Mouse (Mus musculus) C2C12 (cell line): ENCODE measurements around the gene Nol10. TPM values are rescaled to one million over a fixed set of nuclear protein-coding genes. Genes with fewer than 3 reads are reported as not detected.

ENCODE experiments used
- H3K27me3 ChIP-seq: one replicate; pipeline ENCODE4 v1.6.1; 2011; ENCODE audit not compliant: control insufficient read depth, insufficient read depth, insufficient read length
- H3K36me3 ChIP-seq: one replicate; pipeline ENCODE4 v1.6.1; 2011; ENCODE audit not compliant: control insufficient read depth, insufficient read depth
- H3K4me3 ChIP-seq: one replicate; pipeline ENCODE4 v1.5.1; 2011; ENCODE audit warnings: mild to moderate bottlenecking, control low read depth; ENCODE audit not compliant: poor library complexity, insufficient read depth, severe bottlenecking
- H3K79me2 ChIP-seq: one replicate; pipeline ENCODE4 v1.6.1; 2011; ENCODE audit not compliant: control insufficient read depth, insufficient read depth
- H3K79me3 ChIP-seq: one replicate; pipeline ENCODE4 v1.6.1; 2011; ENCODE audit warnings: low read depth, control low read depth
- H3ac ChIP-seq: one replicate; pipeline ENCODE3; 2011; ENCODE audit warnings: low read depth; ENCODE audit not compliant: control insufficient read depth, insufficient read length
- CEBPB ChIP-seq: IDR thresholded peaks from one replicate; pipeline ENCODE4 v1.6.1; 2011; ENCODE audit warnings: low read depth, mild to moderate bottlenecking, control low read depth, moderate library complexity
- CTCF ChIP-seq: IDR thresholded peaks from one replicate; pipeline ENCODE4 v1.5.1; 2011; ENCODE audit not compliant: control insufficient read depth, insufficient read depth, insufficient read length
- FOSL1 ChIP-seq: IDR thresholded peaks from one replicate; pipeline ENCODE4 v1.8.0; 2011; ENCODE audit warnings: mild to moderate bottlenecking, low read length; ENCODE audit not compliant: poor library complexity, insufficient read depth, severe bottlenecking
- MAX ChIP-seq: IDR thresholded peaks from one replicate; pipeline ENCODE4 v1.6.1; 2011; ENCODE audit warnings: mild to moderate bottlenecking, control low read depth
- MYOD1 ChIP-seq: IDR thresholded peaks from one replicate; pipeline ENCODE4 v1.6.1; 2011; ENCODE audit warnings: low read depth; ENCODE audit not compliant: control insufficient read depth, insufficient read length
- MYOG ChIP-seq: IDR thresholded peaks from one replicate; pipeline ENCODE4 v1.6.1; 2011; ENCODE audit not compliant: control insufficient read depth, insufficient read length; ENCODE audit errors: extremely low read depth
- USF1 ChIP-seq: IDR thresholded peaks from one replicate; pipeline ENCODE4 v1.6.1; 2011; ENCODE audit warnings: low read depth, mild to moderate bottlenecking, control low read depth, moderate library complexity
- polyA plus RNA-seq: library from polyadenylated mRNA; unstranded; fragments of >200 nt; fragmentation: generic; extraction: Trizol; gene quantifications from one replicate; pipeline ENCODE4 v1.2.1, GENCODE M21; 2012; ENCODE audit warnings: missing spikeins

Nol10 gene
- polyA plus RNA-seq, 1 experiment, result 20.3 TPM

- Histone ChIP-seq H3K4me3 (no peak overlapping the region), H3K79me3 (no peaks in the 10 kb centered on the region), H3K36me3 (peaks cover 2% of the 10 kb centered on the region), H3K79me2 (no peaks in the 10 kb centered on the region), H3ac (no peak overlapping the region), H3K27me3 (no peaks in the 10 kb centered on the region)
- TF ChIP-seq MYOD1, result no peak
Measured at GRCm38 (mm10) chr12:17436471-17436870, 88.2 kb downstream of the Nol10 start.

GRCm38 (mm10) chr12:17440251-17440651 is 92.0 kb downstream of the Nol10 start:
- no peaks in the 10 kb centered on the region for H3K27me3 ChIP-seq
- H3K79me3 ChIP-seq, result no peaks in the 10 kb centered on the region
- no peaks in the 10 kb centered on the region for H3K79me2 ChIP-seq
- no peaks in the 10 kb centered on the region for H3K36me3 ChIP-seq
- no peak for TF ChIP-seq USF1
- TF ChIP-seq CEBPB, result no peak
- TF ChIP-seq MAX, result no peak
- no peak for TF ChIP-seq CTCF
- no peak for TF ChIP-seq MYOD1
- no peak for TF ChIP-seq FOSL1
- TF ChIP-seq MYOG, result no peak
- no peak overlapping the region for H3K4me3 ChIP-seq
- H3ac ChIP-seq, result no peak overlapping the region

DNA sequence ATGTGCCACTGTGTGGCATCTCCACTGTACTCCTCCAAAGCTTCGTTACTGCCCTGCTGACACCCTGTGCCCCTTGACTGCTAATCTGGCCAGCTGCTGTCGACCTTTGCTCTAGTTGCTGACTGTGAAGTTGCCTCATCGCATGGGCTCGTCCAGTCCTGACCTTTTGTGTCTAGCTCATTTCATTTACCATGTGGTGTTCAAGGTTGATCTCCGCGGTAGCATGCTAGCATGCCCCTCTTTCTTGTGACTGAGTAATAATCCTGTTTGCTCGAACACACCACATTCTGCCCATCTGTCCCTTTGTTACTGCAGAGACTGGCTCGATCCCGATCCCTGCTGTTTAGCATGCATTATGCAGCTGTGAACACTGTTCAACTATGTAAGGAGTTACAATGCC is 93.2 kb downstream of the Nol10 start:
- H3K36me3 ChIP-seq, result no peaks in the 10 kb centered on the region
- no peak overlapping the region for H3ac ChIP-seq
- TF ChIP-seq USF1 (no peak), MYOG (no peak), MAX (no peak), FOSL1 (no peak), CTCF (no peak), MYOD1 (no peak), CEBPB (no peak)
- no peaks in the 10 kb centered on the region for H3K27me3 ChIP-seq
- no peaks in the 10 kb centered on the region for H3K79me2 ChIP-seq
- H3K4me3 ChIP-seq, result no peak overlapping the region
- H3K79me3 ChIP-seq, result no peaks in the 10 kb centered on the region

DNA sequence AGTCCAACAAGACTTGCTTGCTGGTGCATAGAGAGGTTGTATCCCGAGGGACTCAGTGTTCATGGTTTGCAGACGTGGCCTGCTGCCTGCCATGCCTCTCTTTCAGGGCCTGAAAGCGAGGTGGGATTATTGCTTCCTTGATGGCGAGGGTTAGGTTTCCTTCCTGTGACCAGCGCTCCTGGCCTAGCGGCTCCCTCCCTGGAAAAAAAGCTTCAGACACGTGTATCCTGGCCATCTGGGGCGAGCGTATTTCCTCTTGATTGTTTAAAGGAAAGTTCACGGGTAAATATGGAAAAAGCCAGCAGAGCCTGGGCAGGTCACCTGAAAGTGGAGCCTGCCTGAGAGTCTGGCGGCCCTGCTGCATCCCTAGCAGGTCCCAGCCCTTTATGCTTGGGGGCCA is 96.1 kb downstream of the Nol10 start:
- H3ac ChIP-seq, result no peak overlapping the region
- TF ChIP-seq CTCF (no peak), FOSL1 (no peak), CEBPB (no peak), MYOG (no peak), USF1 (no peak), MYOD1 (no peak), MAX (no peak)
- no peak overlapping the region for H3K4me3 ChIP-seq
- H3K36me3 ChIP-seq, result no peaks in the 10 kb centered on the region
- no peaks in the 10 kb centered on the region for H3K79me2 ChIP-seq
- no peaks in the 10 kb centered on the region for H3K79me3 ChIP-seq
- H3K27me3 ChIP-seq, result no peaks in the 10 kb centered on the region

- Histone ChIP-seq H3K27me3 (no peaks in the 10 kb centered on the region), H3K79me2 (no peaks in the 10 kb centered on the region), H3ac (no peak overlapping the region), H3K4me3 (no peak overlapping the region), H3K79me3 (no peaks in the 10 kb centered on the region), H3K36me3 (no peaks in the 10 kb centered on the region)
- TF ChIP-seq MYOG, result no peak
- no peak for TF ChIP-seq MYOD1
- no peak for TF ChIP-seq MAX
- no peak for TF ChIP-seq CEBPB
- no peak for TF ChIP-seq CTCF
- TF ChIP-seq FOSL1, result no peak
- TF ChIP-seq USF1, result no peak
Measured at GRCm38 (mm10) chr12:17445251-17445650, 97.0 kb downstream of the Nol10 start.

DNA sequence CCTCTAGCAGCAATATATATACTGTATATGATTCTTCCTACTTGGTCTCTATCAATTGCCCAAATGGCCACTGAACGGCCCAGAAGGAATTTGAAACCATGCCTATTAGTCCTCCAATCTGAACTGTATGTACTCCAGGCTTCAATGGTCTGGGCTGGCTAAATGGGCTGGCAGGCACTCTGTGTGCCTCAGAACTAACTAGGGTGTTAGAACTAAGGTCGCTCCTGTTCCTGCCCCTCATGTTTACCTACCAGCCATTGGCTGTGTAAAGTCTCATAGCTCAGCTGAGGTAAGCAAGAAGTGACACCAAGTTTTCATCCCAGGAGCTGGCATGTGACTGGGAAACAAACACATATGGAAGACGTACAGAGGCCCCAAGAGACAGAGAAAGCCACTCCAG is 100.5 kb downstream of the Nol10 start:
- Histone ChIP-seq H3ac (no peak overlapping the region), H3K79me2 (no peaks in the 10 kb centered on the region), H3K36me3 (no peaks in the 10 kb centered on the region), H3K27me3 (no peaks in the 10 kb centered on the region), H3K79me3 (no peaks in the 10 kb centered on the region), H3K4me3 (no peak overlapping the region)
- TF ChIP-seq CTCF (no peak), MAX (no peak), CEBPB (no peak), MYOD1 (no peak), FOSL1 (no peak), MYOG (no peak), USF1 (no peak)

GRCm38 (mm10) chr12:17449661-17450091 is 101.4 kb downstream of the Nol10 start:
- Histone ChIP-seq H3K79me3 (no peaks in the 10 kb centered on the region), H3K27me3 (no peaks in the 10 kb centered on the region), H3K36me3 (no peaks in the 10 kb centered on the region), H3K4me3 (no peak overlapping the region), H3ac (no peak overlapping the region), H3K79me2 (no peaks in the 10 kb centered on the region)
- TF ChIP-seq CEBPB (no peak), USF1 (no peak), FOSL1 (no peak), MYOG (no peak), MYOD1 (no peak), MAX (no peak), CTCF (no peak)
